Mouse (Mus musculus): ENCODE results near the gene Creb3l2.

DNA sequence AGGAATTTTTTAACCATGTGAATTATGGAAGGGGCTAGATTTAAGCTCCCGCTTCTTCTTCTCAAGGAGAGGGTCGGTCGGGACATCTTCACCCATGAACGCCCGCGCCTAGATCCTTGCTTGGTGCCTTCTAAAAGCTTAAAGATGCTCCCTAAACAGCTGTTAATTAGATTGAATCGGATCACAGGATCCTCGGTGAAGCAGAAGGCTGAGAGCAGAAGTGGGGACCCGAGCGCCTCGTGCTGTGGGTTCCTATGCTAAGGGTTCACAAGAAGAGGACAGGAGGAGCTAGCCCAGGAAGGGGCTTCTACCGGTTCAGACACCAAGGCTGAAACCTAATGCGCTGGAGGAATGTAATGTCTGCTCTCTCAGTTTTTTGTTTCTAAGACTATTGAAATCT is 141.5 kb downstream of the Creb3l2 start:
- no peak for TF ChIP-seq POLR2A (IDR thresholded peaks at IDR 0.05; ENCODE audit: extremely low read depth, insufficient read depth, low read length)
- TF ChIP-seq CTCF (IDR thresholded peaks at IDR 0.05; ENCODE audit: extremely low read depth, insufficient read depth, low read length) = no peak
